Mouse (Mus musculus) MEL (cell line): ENCODE measurements around the gene Ston1. TPM values are rescaled to one million over a fixed set of nuclear protein-coding genes. Genes with fewer than 3 reads are reported as not detected.

Experiments
- DNase-seq: peaks from one replicate; pipeline ENCODE4 v3.0.0; 2011; ENCODE audit warnings: low read depth, low spot score
- H3K27ac ChIP-seq: 2 replicates; pipeline ENCODE4 v1.5.1; 2012; ENCODE audit warnings: low read depth, mild to moderate bottlenecking, control low read depth, low read length, moderate library complexity; ENCODE audit not compliant: control insufficient read depth
- H3K27me3 ChIP-seq, 2 experiments: fragments of 150-350 bp in 1 of 2; sonication (generic) in 1 of 2; 2 replicates each; pipeline ENCODE4 v1.6.1; 2012; ENCODE audit warnings: low read length in 2 of 2, mild to moderate bottlenecking in 2 of 2, improper control_type of control experiment in 1 of 2, moderate library complexity in 1 of 2; ENCODE audit not compliant: insufficient read depth in 2 of 2, control insufficient read depth in 1 of 2
- H3K36me3 ChIP-seq, 2 experiments: 2 replicates each; pipeline ENCODE4 v1.6.1; 2012 to 2014; ENCODE audit warnings: low read length in 2 of 2, improper control_type of control experiment in 1 of 2, inconsistent platforms in 1 of 2, mild to moderate bottlenecking in 1 of 2; ENCODE audit not compliant: insufficient read depth in 2 of 2, control insufficient read depth in 1 of 2
- H3K4me1 ChIP-seq, 2 experiments: fragments of 150-350 bp in 1 of 2; sonication (generic) in 1 of 2; 2 replicates each; pipeline ENCODE4 v1.6.1; 2012; ENCODE audit warnings: low read length in 2 of 2, improper control_type of control experiment in 1 of 2, mild to moderate bottlenecking in 1 of 2; ENCODE audit not compliant: insufficient read depth in 2 of 2, control insufficient read depth in 1 of 2
- H3K4me3 ChIP-seq, 2 experiments: fragments of 150-350 bp in 1 of 2; sonication (generic) in 1 of 2; 2 replicates each; pipeline ENCODE4 v1.5.1; 2012; ENCODE audit warnings: low read depth in 2 of 2, low read length in 2 of 2, mild to moderate bottlenecking in 2 of 2, moderate library complexity in 2 of 2, control low read depth in 1 of 2, improper control_type of control experiment in 1 of 2; ENCODE audit not compliant: control insufficient read depth in 1 of 2, insufficient read depth in 1 of 2
- H3K79me2 ChIP-seq: 2 replicates; pipeline ENCODE4 v1.6.1; 2012; ENCODE audit warnings: mild to moderate bottlenecking, low read length, moderate library complexity; ENCODE audit not compliant: control insufficient read depth, poor library complexity, insufficient read depth
- H3K9ac ChIP-seq: 2 replicates; pipeline ENCODE4 v1.6.1; 2012; ENCODE audit warnings: low read depth, mild to moderate bottlenecking, control low read depth, low read length, moderate library complexity; ENCODE audit not compliant: control insufficient read depth, poor library complexity, severe bottlenecking
- H3K9me3 ChIP-seq: fragments of 150-350 bp; sonication (generic); replicated peaks from 2 replicates; pipeline ENCODE4 v1.6.1; 2012; ENCODE audit warnings: mild to moderate bottlenecking, low read length, improper control_type of control experiment, moderate library complexity; ENCODE audit not compliant: insufficient read depth
- BHLHE40 ChIP-seq: IDR thresholded peaks from 2 replicates; pipeline ENCODE4 v1.6.1; 2012; ENCODE audit warnings: low read depth, mild to moderate bottlenecking, inconsistent platforms, low read length, improper control_type of control experiment, borderline replicate concordance
- CHD1 ChIP-seq: IDR thresholded peaks from 2 replicates; pipeline ENCODE4 v1.6.1; 2012; ENCODE audit warnings: low read depth, mild to moderate bottlenecking, inconsistent platforms, low read length, improper control_type of control experiment
- CHD2 ChIP-seq: IDR thresholded peaks from 2 replicates; pipeline ENCODE4 v1.6.1; 2011; ENCODE audit warnings: low read length, improper control_type of control experiment
- E2F4 ChIP-seq: IDR thresholded peaks from 2 replicates; pipeline ENCODE4 v1.6.1; 2011; ENCODE audit warnings: low read depth, low read length, improper control_type of control experiment, borderline replicate concordance
- ELF1 ChIP-seq: IDR thresholded peaks from 2 replicates; pipeline ENCODE4 v1.6.1; 2014; ENCODE audit warnings: low read depth, mild to moderate bottlenecking, inconsistent platforms, low read length, improper control_type of control experiment, moderate library complexity
- ETS1 ChIP-seq: IDR thresholded peaks from 2 replicates; pipeline ENCODE4 v1.6.1; 2012; ENCODE audit warnings: low read depth, mild to moderate bottlenecking, inconsistent platforms, low read length, improper control_type of control experiment, moderate library complexity
- GABPA ChIP-seq: IDR thresholded peaks from 2 replicates; pipeline ENCODE4 v1.6.1; 2012; ENCODE audit warnings: low read depth, mild to moderate bottlenecking, inconsistent platforms, low read length, improper control_type of control experiment, moderate library complexity
- HCFC1 ChIP-seq: IDR thresholded peaks from 2 replicates; pipeline ENCODE4 v1.6.1; 2012; ENCODE audit warnings: low read depth, mild to moderate bottlenecking, inconsistent platforms, low read length, improper control_type of control experiment, moderate library complexity
- JUND ChIP-seq: IDR thresholded peaks from 2 replicates; pipeline ENCODE4 v1.6.1; 2011; ENCODE audit warnings: low read depth, mild to moderate bottlenecking, improper control_type of control experiment, low read length
- MAFK ChIP-seq: IDR thresholded peaks from 2 replicates; pipeline ENCODE4 v1.6.1; 2011; ENCODE audit warnings: low read depth, mild to moderate bottlenecking, low read length, improper control_type of control experiment, borderline replicate concordance
- MEF2A ChIP-seq: IDR thresholded peaks from 2 replicates; pipeline ENCODE4 v1.6.1; 2014; ENCODE audit warnings: low read depth, mild to moderate bottlenecking, inconsistent platforms, low read length, improper control_type of control experiment; ENCODE audit not compliant: poor library complexity, insufficient replicate concordance, severe bottlenecking; ENCODE audit errors: extremely low read depth
- POLR2A ChIP-seq, 2 experiments: IDR thresholded peaks; 2 replicates each; pipeline ENCODE4 v1.6.1; 2011 to 2012; ENCODE audit warnings: low read length in 2 of 2, mild to moderate bottlenecking in 2 of 2, control low read depth in 1 of 2, improper control_type of control experiment in 1 of 2, low read depth in 1 of 2, moderate library complexity in 1 of 2; ENCODE audit not compliant: control insufficient read depth in 1 of 2, insufficient read depth in 1 of 2, poor library complexity in 1 of 2
- POLR2AphosphoS2 ChIP-seq: IDR thresholded peaks from 2 replicates; pipeline ENCODE4 v1.6.1; 2011; ENCODE audit warnings: low read length, improper control_type of control experiment
- TAL1 ChIP-seq: IDR thresholded peaks from 2 replicates; pipeline ENCODE4 v1.6.1; 2012; ENCODE audit warnings: mild to moderate bottlenecking, inconsistent platforms, low read length, moderate library complexity, mixed read lengths
- TCF12 ChIP-seq: IDR thresholded peaks from 2 replicates; pipeline ENCODE4 v1.6.1; 2014; ENCODE audit warnings: low read depth, mild to moderate bottlenecking, inconsistent platforms, low read length, improper control_type of control experiment, moderate library complexity
- USF1 ChIP-seq: IDR thresholded peaks from 2 replicates; pipeline ENCODE4 v1.6.1; 2014; ENCODE audit warnings: low read depth, mild to moderate bottlenecking, inconsistent platforms, low read length, improper control_type of control experiment, moderate library complexity
- USF2 ChIP-seq, 2 experiments: IDR thresholded peaks; 2 replicates each; pipeline ENCODE4 v1.6.1; 2011 to 2012; ENCODE audit warnings: improper control_type of control experiment in 2 of 2, low read length in 2 of 2, borderline replicate concordance in 1 of 2, inconsistent platforms in 1 of 2, low read depth in 1 of 2, mild to moderate bottlenecking in 1 of 2; ENCODE audit not compliant: insufficient read depth in 1 of 2
- ZMIZ1 ChIP-seq: IDR thresholded peaks from 2 replicates; pipeline ENCODE4 v1.6.1; 2012; ENCODE audit warnings: low read depth, mild to moderate bottlenecking, inconsistent platforms, low read length, improper control_type of control experiment, moderate library complexity
- polyA plus RNA-seq, 2 experiments: library from polyadenylated mRNA; stranded (reverse) in 1 of 2; unstranded in 1 of 2; fragments of >175 nt in 1 of 2; fragments of >200 nt in 1 of 2; gene quantifications; 2 replicates each; pipeline versions ENCODE4 v1.2.1 to v1.2.4; 2012; ENCODE audit warnings: low replicate concordance in 2 of 2, low read depth in 1 of 2; ENCODE audit not compliant: insufficient read length in 2 of 2, insufficient read depth in 1 of 2, missing spikeins in 1 of 2
- total RNA-seq: library from RNA; depleted of rRNA; stranded (reverse); fragments of 300-350 nt; gene quantifications from 2 replicates; pipeline ENCODE4 v1.2.3, GENCODE M21; 2012

Gene Ston1
- total and polyA plus RNA-seq, 3 experiments: 0.39 to 4.9 TPM; not detected in 1

DNA sequence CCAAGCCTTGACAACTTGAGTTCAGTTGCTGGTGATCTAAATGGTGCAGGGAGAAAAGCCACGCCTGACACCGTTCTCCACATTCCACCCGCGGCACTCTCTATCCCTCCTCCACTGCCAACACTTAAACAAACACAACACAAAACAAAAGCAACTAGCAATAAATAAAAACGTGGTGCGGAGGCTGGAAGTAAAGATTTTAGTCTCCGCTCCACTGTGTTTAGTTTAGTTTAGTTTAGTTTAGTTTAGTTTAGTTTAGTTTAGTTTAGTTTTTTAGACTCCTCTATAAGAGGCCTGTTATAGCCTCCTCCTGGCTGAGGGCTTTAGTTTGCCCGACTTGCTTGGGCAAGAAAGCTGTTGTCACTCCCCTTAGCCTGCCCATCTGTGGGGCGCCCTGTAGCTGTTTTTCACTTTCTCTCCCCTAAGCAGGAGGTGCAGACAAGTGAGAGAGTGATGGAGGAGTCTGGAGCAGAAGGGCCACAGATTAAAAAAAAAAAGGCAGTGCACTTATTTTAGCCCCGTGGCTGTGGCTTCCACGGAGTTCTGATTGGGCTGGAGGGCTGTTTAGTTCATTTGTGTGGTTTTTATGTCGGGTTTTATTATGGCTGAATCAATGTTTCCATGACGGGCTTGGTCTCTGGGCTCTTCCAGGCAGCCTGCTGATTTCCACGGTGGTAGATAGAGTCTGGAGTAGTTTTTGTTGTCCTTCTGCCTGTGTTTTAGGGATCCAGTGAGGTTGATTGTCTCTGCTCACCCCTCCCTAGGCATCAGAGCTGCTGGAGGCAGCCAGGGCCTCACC lies 1.3 kb downstream of the Ston1 start (continued):
- TF ChIP-seq MEF2A: no peak

DNA sequence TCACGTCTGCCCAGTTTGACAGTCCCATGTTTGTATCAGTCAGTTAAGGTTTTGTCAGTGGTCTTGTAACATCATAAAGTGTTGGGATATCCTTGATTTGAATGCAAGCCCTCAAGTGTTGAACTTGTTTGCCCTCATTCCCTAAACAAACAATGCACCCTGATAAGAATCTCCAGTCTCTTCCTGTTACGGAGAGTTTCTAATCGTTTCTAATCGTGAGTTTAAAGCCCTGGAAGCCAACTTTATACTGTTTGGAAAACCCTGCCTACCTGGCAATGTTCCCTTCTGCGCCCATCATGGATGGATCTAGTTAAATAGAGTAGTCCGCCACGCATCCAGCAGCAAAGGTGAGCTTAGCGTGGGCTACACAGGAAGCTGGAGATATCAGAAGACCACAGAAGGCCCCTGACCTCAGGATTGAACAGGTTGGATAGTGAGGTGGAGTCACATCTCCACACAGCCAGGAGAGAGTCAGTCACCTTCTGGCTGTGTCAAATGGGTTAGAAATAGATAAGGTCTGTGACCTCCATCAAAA lies 3.1 kb downstream of the Ston1 start:
- Histone ChIP-seq H3K4me1 (peaks cover 0 to 7% of the 10 kb centered on the region in 2 experiments; a peak in 2 of 4 replicates), H3K27ac (no peak overlapping the region), H3K9me3 (no peaks in the 10 kb centered on the region), H3K36me3 (peaks cover 0 to 2% of the 10 kb centered on the region in 2 experiments; a peak in 1 of 4 replicates), H3K4me3 (no peak overlapping the region), H3K79me2 (no peaks in the 10 kb centered on the region), H3K27me3 (no peaks in the 10 kb centered on the region), H3K9ac (no peak overlapping the region)
- TF ChIP-seq GABPA (no peak), USF2 (IDR thresholded peaks at IDR 0.05; ENCODE audit: borderline replicate concordance in 1 of 2, insufficient read depth in 1 of 2, low read depth in 1 of 2, low read length in 2 of 2) (no peak), CHD2 (no peak), TCF12 (no peak), E2F4 (no peak), ELF1 (no peak), HCFC1 (no peak), BHLHE40 (no peak), ZMIZ1 (no peak), MAFK (no peak), USF1 (no peak), TAL1 (no peak), ETS1 (no peak), POLR2AphosphoS2 (no peak), JUND (no peak), POLR2A (IDR thresholded peaks at IDR 0.05; ENCODE audit: control insufficient read depth in 1 of 2, insufficient read depth in 1 of 2, low read depth in 1 of 2, low read length in 2 of 2, poor library complexity in 1 of 2) (no peak), CHD1 (no peak)
- no peak for DNase-seq
